Mouse (Mus musculus) erythroblast, adult 5-6 weeks (primary cell): Measurements from ENCODE around the gene Zcchc18. TPM values are rescaled to one million over a fixed set of nuclear protein-coding genes. Genes with fewer than 3 reads are reported as not detected.

Experiments used
- ATAC-seq: replicated peaks from 2 replicates; pipeline ENCODE4 v1.8.0; 2016; ENCODE audit warnings: moderate number of reproducible peaks, mild to moderate bottlenecking, moderate TSS enrichment, inconsistent platforms; ENCODE audit not compliant: poor library complexity, low FRiP score, severe bottlenecking
- total RNA-seq, 2 experiments: library from RNA; stranded (forward) in 1 of 2; stranded (reverse) in 1 of 2; fragments of 150-400 nt in 1 of 2; fragments of 200-764, 138-1000 nt in 1 of 2; gene quantifications; 2 replicates each; pipeline versions ENCODE4 v1.2.3 to v1.2.4; 2015 to 2017; ENCODE audit warnings: low replicate concordance in 2 of 2

Gene Zcchc18
- total RNA-seq, 2 experiments from 2014 or later = 0.77 TPM; not detected in 1

DNA sequence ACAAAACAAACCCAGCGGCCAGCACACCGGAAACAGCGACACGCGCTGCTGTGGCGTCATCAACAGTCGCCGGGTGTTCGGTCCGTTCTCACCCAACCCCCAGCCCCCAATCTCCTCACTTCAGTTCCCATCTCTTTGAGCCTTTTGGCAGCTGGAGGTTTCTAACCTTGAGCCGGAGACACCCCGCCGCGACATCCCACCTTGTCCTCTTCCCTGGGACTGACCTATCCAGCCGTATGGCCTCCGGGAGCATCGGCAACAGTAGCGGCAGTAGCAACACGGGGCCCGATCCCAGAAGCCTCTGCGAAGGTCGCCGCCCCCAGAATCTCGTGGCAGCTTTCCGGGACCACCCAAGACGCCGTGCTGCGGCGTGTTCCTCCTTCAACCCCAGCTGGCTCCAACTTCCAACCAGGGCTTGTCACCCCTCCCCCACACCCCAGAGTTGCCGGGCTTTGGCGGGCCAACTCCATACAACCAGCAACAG lies 45.1 kb downstream of the Zcchc18 start, which contains the start of gene Slc25a53:
Gene Slc25a53, minus strand, starts transcription at position 303 of the 484 bp plus-strand sequence.
- ATAC-seq = peak; percentile 98

- ATAC-seq = no peak
Observed at GRCm38 (mm10) chrX:137038502-137038901, 45.5 kb downstream of the Zcchc18 start.

Other genes with a start within 250 kb of the Zcchc18 start
- 42.1 and 57.5 TPM in 2 replicates for gene Morf4l2, start 249.5 kb upstream of the Zcchc18 start, total RNA-seq (2015; ENCODE audit: low replicate concordance)
- gene Morf4l2, start 249.5 kb upstream of the Zcchc18 start, total RNA-seq (2017; ENCODE audit: low replicate concordance) = 120 and 125 TPM in 2 replicates
- gene Glra4, start 213.0 kb upstream of the Zcchc18 start, total RNA-seq (2015; ENCODE audit: low replicate concordance) = not detected in 2 replicates
- not detected in 2 replicates for gene Glra4, start 213.0 kb upstream of the Zcchc18 start, total RNA-seq (2017; ENCODE audit: low replicate concordance)
- 0.42 TPM in 1 of 2 replicates, not detected in the other for gene Plp1, start 170.5 kb upstream of the Zcchc18 start, total RNA-seq (2015; ENCODE audit: low replicate concordance)
- 0.28 TPM in 1 of 2 replicates, not detected in the other for gene Plp1, start 170.5 kb upstream of the Zcchc18 start, total RNA-seq (2017; ENCODE audit: low replicate concordance)
- not detected in 2 replicates for gene Rab9b, start 124.4 kb upstream of the Zcchc18 start, total RNA-seq (2015; ENCODE audit: low replicate concordance)
- not detected in 2 replicates for gene Rab9b, start 124.4 kb upstream of the Zcchc18 start, total RNA-seq (2017; ENCODE audit: low replicate concordance)
- gene H2bfm, start 65.8 kb upstream of the Zcchc18 start, total RNA-seq (2015; ENCODE audit: low replicate concordance) = not detected in 2 replicates
- not detected in 2 replicates for gene H2bfm, start 65.8 kb upstream of the Zcchc18 start, total RNA-seq (2017; ENCODE audit: low replicate concordance)
- gene Tmsb15b2, start 17.7 kb upstream of the Zcchc18 start, total RNA-seq (2015; ENCODE audit: low replicate concordance) = not detected in 2 replicates
- not detected in 2 replicates for gene Tmsb15b2, start 17.7 kb upstream of the Zcchc18 start, total RNA-seq (2017; ENCODE audit: low replicate concordance)
- not detected in 2 replicates for gene Tmsb15l, start 16.3 kb upstream of the Zcchc18 start, total RNA-seq (2015; ENCODE audit: low replicate concordance)
- 3.8 TPM in 1 of 2 replicates, not detected in the other for gene Tmsb15l, start 16.3 kb upstream of the Zcchc18 start, total RNA-seq (2017; ENCODE audit: low replicate concordance)
- not detected in 2 replicates for gene Tmsb15b1, start 16.3 kb upstream of the Zcchc18 start, total RNA-seq (2015; ENCODE audit: low replicate concordance)
- 1.7 TPM in 1 of 2 replicates, not detected in the other for gene Tmsb15b1, start 16.3 kb upstream of the Zcchc18 start, total RNA-seq (2017; ENCODE audit: low replicate concordance)
- gene Slc25a53, start 45.1 kb downstream of the Zcchc18 start, total RNA-seq (2015; ENCODE audit: low replicate concordance) = 3.8 and 4.6 TPM in 2 replicates
- 1.8 and 7.8 TPM in 2 replicates for gene Slc25a53, start 45.1 kb downstream of the Zcchc18 start, total RNA-seq (2017; ENCODE audit: low replicate concordance)
- gene Fam199x, start 56.4 kb downstream of the Zcchc18 start, total RNA-seq (2015; ENCODE audit: low replicate concordance) = 0.58 and 1.0 TPM in 2 replicates
- gene Fam199x, start 56.4 kb downstream of the Zcchc18 start, total RNA-seq (2017; ENCODE audit: low replicate concordance) = 2.0 and 2.2 TPM in 2 replicates
- gene Esx1, start 128.9 kb downstream of the Zcchc18 start, total RNA-seq (2015; ENCODE audit: low replicate concordance) = not detected in 2 replicates
- not detected in 2 replicates for gene Esx1, start 128.9 kb downstream of the Zcchc18 start, total RNA-seq (2017; ENCODE audit: low replicate concordance)